Mouse (Mus musculus) testis, adult 2 months (tissue): Measurements from ENCODE around the gene Omp. TPM values are rescaled to one million over a fixed set of nuclear protein-coding genes. Genes with fewer than 3 reads are reported as not detected.
A peak's percentile ranks its signal among the peaks of the same experiment; 100 is the strongest.
"Not testable (repeated sequence)": the region's sequence is repeated elsewhere in the genome, so short reads cannot be mapped to it uniquely, and the experiment has no call there.

ENCODE experiments used
- H3K27ac ChIP-seq: fragments of 200-500 bp; 2 replicates; pipeline ENCODE4 v1.5.1; 2012; ENCODE audit warnings: low read depth, low read length; ENCODE audit not compliant: control insufficient read depth, insufficient read depth
- H3K27me3 ChIP-seq: fragments of 200-500 bp; 2 replicates; pipeline ENCODE4 v1.6.1; 2012; ENCODE audit warnings: mild to moderate bottlenecking, low read length, moderate library complexity; ENCODE audit not compliant: control insufficient read depth, insufficient read depth
- H3K36me3 ChIP-seq: fragments of 200-500 bp; 2 replicates; pipeline ENCODE4 v1.6.1; 2012; ENCODE audit warnings: mild to moderate bottlenecking, low read length; ENCODE audit not compliant: control insufficient read depth, insufficient read depth
- H3K4me1 ChIP-seq: fragments of 200-500 bp; 2 replicates; pipeline ENCODE4 v1.6.1; 2012; ENCODE audit warnings: low read length; ENCODE audit not compliant: control insufficient read depth, insufficient read depth
- H3K4me3 ChIP-seq: fragments of 200-500 bp; 2 replicates; pipeline ENCODE4 v1.5.1; 2012; ENCODE audit warnings: low read depth, mild to moderate bottlenecking, low read length, moderate library complexity, mixed read lengths; ENCODE audit not compliant: control insufficient read depth
- CTCF ChIP-seq: fragments of 200-500 bp; IDR thresholded peaks from 2 replicates; pipeline ENCODE4 v1.5.1; 2012; ENCODE audit warnings: low read depth, mild to moderate bottlenecking, inconsistent platforms, low read length, moderate library complexity; ENCODE audit not compliant: control insufficient read depth, insufficient read depth, insufficient replicate concordance
- POLR2A ChIP-seq: fragments of 200-500 bp; IDR thresholded peaks from 2 replicates; pipeline ENCODE4 v1.6.1; 2012; ENCODE audit warnings: low read depth, mild to moderate bottlenecking, inconsistent platforms, low read length, moderate library complexity; ENCODE audit not compliant: control insufficient read depth
- polyA plus RNA-seq: library from polyadenylated mRNA; depleted of rRNA; stranded (reverse); fragments of >200 nt; gene quantifications from 2 replicates; pipeline ENCODE4 v1.2.3, GENCODE M21; 2012

The Omp gene
- polyA plus RNA-seq, 1 experiment: 0.11 TPM

DNA sequence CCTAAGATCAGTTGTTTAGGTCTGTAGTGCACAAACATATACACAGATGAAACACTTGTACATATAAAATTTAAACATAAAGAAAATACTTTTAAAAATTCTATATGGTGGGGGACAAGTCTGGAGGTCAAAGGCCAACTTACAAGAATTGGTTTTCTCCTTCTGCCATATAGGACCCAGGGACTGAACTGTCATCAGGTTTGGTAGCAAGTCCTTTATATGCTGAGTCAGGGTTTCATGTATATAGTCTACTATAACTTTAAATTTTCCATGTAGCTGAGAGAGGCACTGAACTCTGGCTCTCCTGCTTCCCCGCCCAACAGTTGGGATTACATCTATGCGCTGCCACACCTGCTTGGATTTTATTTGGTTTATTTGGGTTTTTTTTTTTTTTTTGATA, 42.9 kb upstream of the Omp start:
- TF ChIP-seq CTCF: no peak
- TF ChIP-seq POLR2A: no peak
- Histone ChIP-seq H3K4me3 (no peak overlapping the region), H3K27ac (no peak overlapping the region), H3K4me1 (peaks cover 2% of the 10 kb centered on the region; the same call in 1 of the 2 replicates), H3K27me3 (no peaks in the 10 kb centered on the region), H3K36me3 (no peaks in the 10 kb centered on the region)

DNA sequence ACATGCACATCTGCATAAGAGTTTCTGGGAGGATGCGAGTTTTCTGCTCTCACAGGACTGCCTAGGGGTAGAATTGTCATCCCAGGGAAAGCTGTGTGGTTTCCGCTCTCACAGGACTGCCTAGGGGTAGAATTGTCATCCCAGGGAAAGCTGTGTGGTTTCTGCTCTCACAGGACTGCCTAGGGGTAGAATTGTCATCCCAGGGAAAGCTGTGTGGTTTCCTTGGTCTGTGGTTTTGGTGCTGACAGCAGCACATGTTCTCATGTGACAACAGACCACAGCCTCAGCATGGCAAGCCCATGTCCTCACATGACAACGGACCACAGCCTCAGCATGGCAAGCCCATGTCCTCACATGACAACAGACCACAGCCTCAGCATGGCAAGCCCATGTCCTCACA, 42.0 kb upstream of the Omp start:
- not testable (repeated sequence) for H3K27me3 ChIP-seq, H3K4me1 ChIP-seq, H3K27ac ChIP-seq, H3K4me3 ChIP-seq, H3K36me3 ChIP-seq

DNA sequence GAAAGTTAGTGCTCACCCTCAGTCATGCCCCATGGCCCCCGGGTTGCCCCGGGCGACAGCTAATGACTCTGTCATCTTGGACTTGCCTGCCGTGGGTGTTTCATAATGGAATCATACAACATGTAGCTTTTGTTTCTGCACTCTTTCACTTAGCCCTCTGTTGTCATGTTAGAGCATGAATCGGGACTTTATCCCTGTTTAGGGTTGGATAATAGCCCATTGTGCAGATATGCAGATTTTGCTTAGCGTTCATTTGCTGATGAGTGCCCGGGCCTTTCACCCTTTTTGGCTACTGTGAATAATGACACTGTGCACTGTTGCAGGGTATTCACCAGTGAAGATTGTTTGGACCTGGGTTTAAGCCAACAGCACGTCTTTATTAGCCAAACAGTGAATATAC, 41.3 kb upstream of the Omp start:
- H3K4me3 ChIP-seq: no peak overlapping the region
- H3K27me3 ChIP-seq: no peaks in the 10 kb centered on the region
- H3K4me1 ChIP-seq: peaks cover 2% of the 10 kb centered on the region; the same call in 1 of the 2 replicates
- H3K36me3 ChIP-seq: no peaks in the 10 kb centered on the region
- TF ChIP-seq CTCF: no peak
- TF ChIP-seq POLR2A: no peak
- no peak overlapping the region for H3K27ac ChIP-seq

DNA sequence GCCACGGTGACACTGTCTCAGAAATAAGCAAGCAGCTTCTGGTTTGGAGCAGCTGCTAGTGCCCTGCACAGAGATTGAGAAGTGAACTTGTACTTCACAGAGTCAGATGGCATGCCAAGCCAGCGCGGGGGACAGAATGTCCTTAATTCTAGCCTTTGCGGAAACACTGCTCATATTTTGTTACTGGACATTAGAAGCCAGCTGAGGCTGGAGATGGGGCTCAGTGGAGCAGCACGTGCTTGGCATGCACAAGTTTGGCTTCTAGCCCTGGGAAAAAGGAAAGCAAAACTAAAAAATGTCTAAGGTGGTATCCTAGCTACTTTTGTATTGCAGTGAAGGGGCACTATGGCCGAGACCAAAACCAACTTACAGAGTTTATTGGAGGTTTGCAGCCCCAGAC, 40.0 kb upstream of the Omp start:
- Histone ChIP-seq H3K27ac (no peak overlapping the region), H3K4me1 (peaks cover 2% of the 10 kb centered on the region; the same call in 1 of the 2 replicates), H3K36me3 (no peaks in the 10 kb centered on the region), H3K4me3 (no peak overlapping the region), H3K27me3 (no peaks in the 10 kb centered on the region)
- TF ChIP-seq CTCF (no peak), POLR2A (no peak)

DNA sequence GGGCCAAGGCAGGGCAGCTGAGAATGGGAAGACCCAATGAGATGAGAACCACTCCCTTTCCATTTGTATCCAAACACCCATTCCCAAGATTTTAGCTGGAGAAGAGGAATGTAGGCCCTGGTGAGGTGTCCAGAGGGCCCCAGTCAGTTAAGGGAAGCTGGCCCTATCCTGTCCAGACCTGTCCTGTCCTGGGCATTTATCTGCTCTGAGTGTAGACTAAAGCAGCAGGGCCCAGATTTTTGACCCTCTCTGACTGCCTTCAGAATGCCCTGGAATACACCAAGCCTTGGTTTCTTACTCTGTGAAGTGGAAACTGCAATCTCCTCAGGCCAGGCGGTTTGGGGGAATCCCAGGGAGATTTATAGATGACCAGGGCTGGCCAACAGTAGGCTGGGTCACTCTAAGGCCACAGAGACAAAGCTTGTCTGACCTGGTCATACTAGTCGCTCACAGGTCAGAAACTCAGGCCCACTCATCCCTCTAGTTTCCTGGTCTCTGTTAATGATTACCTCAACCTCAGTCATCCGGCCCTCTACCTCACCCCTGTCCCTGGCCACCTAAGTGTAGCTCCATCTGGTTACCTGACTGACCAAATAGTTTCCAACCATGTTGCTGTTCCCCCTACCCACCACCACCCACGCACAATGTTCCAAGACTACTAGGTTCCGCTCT, 33.4 kb upstream of the Omp start:
- peak overlapping the region; percentile 87 for H3K4me3 ChIP-seq
- H3K27ac ChIP-seq: peak overlapping the region; percentile 3; the same call in 1 of the 2 replicates
- H3K27me3 ChIP-seq: no peaks in the 10 kb centered on the region
- H3K4me1 ChIP-seq: peaks cover 14% of the 10 kb centered on the region
- H3K36me3 ChIP-seq: no peaks in the 10 kb centered on the region
- TF ChIP-seq CTCF: no peak
- TF ChIP-seq POLR2A: no peak

DNA sequence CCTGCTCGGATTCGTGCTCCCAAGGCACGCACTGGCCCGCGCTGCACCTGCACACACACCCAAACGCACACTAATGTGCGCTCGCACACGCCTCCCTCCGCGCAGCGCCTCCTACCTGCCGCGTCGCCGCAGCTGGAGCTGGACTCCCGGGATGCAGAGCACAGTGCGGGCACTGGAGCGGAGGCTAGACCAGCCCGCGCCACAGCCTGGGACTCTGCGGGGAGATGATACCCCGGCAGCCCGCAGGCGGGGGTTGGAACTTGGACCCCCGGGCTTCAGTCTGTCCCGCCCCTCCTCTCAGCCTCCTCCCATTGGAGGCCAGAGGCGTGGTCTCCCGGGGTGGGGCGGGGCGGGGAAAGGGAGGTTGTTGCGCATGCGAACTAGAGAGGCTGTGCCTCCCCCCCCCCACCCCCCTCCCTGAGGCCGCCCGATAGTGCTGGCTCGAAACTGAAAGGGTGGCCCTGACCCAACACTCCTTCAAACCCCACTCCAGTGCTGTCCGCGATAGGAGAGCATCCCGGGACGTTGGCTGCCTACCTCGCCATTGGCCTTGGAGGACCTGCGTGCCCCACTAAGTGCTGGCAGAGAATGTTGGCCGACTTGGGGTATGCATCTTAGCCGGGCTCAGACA, 32.7 kb upstream of the Omp start, which contains the start of gene Capn5:
Gene Capn5, minus strand, starts transcription at position 346 of the 631 bp plus-strand sequence.
- TF ChIP-seq POLR2A: no peak
- TF ChIP-seq CTCF: peak; percentile 34; the same call in 1 of the 2 replicates
- H3K27ac ChIP-seq: peak within 1 kb of the TSS; percentile 3; the same call in 1 of the 2 replicates
- H3K27me3 ChIP-seq: no peaks in the 10 kb centered on the region
- peak within 1 kb of the TSS; percentile 92 for H3K4me3 ChIP-seq
- H3K36me3 ChIP-seq: no peaks in the 10 kb centered on the region
- H3K4me1 ChIP-seq: peaks cover 14% of the 10 kb centered on the region

DNA sequence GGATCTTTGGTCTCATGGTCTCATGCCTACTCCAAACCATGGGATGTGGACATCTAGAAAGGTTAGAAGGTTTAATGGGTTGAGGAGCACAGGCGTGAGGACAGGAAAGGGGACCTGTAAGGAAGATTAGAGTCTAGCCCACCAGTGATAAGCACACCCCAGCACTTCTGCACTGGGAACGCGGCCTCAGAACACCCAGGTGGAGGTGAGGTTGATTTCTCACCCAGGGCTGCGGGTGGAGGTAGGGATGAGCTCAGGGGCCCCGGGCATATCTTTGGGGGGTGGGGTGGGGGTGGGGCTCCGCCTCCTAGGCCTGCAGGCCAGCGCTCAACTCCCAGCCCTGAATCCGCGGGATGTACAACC, 32.2 kb upstream of the Omp start:
- H3K36me3 ChIP-seq: no peaks in the 10 kb centered on the region
- TF ChIP-seq CTCF (no peak), POLR2A (no peak)
- H3K4me3 ChIP-seq: peak overlapping the region; percentile 92
- H3K27me3 ChIP-seq: no peaks in the 10 kb centered on the region
- no peak overlapping the region for H3K27ac ChIP-seq
- H3K4me1 ChIP-seq: peaks cover 14% of the 10 kb centered on the region

DNA sequence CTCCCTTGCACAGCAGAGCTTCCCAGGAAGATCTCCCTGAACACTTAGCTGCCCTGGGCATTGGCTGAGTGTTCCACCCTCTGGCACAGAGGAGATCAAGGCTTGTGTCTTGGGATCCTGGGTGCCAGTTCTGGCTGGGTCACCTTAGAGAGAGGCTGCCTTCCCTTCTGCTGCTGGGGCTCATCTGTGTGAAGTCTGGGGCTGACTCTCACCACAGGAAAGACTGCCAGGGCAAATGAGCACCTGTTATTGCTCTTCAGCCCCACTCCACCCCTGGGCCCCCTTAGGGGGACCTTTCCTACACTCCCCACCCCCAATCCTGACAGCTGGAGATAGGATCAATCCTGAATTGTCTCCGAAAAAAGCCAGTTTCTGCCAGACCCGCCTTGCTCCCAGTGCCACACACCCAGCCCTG, 31.8 kb upstream of the Omp start:
- no peaks in the 10 kb centered on the region for H3K27me3 ChIP-seq
- H3K36me3 ChIP-seq: no peaks in the 10 kb centered on the region
- H3K4me3 ChIP-seq: no peak overlapping the region
- no peak overlapping the region for H3K27ac ChIP-seq
- peaks cover 14% of the 10 kb centered on the region for H3K4me1 ChIP-seq
- TF ChIP-seq CTCF: no peak
- no peak for TF ChIP-seq POLR2A
